Mouse (Mus musculus): ENCODE results near the gene Ccnt2. TPM values are rescaled to one million over a fixed set of nuclear protein-coding genes. Genes with fewer than 3 reads are reported as not detected.

Ccnt2 gene
- 15.7 and 16.5 TPM in 2 replicates for polyA plus RNA-seq (2012; rRNA removed)

DNA sequence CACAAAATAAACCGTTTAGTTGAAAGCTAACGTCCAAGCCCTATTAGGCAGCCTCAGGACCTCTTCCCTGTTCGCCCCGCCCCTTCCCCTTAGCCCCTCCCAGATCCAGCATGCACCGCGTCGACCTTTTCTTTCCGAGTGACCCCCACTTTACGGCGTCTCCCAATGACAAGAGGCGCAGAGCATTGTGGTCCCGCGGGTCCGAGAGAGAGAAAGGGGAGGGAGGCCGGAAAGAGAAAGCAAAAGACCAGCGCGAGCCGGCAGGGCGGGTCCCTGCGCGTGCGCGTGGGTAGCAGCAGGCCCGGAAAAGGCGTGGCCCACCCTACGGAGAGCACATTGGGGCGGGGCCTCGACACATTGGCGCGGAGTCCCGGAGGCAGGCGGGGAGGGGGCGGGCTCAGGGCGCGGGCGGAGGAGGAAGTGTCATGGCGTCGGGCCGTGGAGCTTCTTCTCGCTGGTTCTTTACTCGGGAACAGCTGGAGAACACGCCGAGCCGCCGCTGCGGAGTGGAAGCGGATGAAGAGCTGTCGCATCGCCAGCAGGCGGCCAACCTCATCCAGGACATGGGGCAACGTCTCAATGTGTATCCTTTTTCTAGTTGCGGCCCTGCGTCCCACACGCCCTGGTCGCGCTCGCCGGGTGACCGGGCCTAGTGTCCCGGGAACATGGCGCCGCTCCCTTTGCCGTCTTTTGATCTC is at the start of gene Ccnt2:
TSS of gene Ccnt2 (plus strand) at position 362 of the 698 bp plus-strand sequence.

DNA sequence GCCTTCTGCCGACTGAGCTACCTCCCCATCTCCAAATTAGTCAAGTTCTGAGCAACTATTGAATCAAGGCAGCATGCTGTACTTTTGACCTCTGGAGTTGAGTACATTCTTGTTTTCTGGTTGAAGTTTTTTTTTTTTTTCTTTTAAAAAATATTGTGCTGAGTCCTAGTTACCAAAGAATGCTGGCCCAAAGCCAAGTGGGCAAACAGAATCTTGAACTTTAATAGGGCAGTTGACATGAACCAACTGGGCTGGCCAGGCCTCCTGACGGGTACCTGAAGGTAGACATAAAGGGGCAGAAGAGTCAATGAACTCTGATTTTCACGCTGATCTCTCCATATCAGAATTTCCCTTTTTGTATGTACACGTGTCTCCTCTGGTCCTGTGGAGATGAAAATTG is 44.9 kb upstream of the Ccnt2 start, which contains the start of gene Acmsd:
TSS of gene Acmsd (plus strand) at position 318 of the 400 bp plus-strand sequence.

DNA sequence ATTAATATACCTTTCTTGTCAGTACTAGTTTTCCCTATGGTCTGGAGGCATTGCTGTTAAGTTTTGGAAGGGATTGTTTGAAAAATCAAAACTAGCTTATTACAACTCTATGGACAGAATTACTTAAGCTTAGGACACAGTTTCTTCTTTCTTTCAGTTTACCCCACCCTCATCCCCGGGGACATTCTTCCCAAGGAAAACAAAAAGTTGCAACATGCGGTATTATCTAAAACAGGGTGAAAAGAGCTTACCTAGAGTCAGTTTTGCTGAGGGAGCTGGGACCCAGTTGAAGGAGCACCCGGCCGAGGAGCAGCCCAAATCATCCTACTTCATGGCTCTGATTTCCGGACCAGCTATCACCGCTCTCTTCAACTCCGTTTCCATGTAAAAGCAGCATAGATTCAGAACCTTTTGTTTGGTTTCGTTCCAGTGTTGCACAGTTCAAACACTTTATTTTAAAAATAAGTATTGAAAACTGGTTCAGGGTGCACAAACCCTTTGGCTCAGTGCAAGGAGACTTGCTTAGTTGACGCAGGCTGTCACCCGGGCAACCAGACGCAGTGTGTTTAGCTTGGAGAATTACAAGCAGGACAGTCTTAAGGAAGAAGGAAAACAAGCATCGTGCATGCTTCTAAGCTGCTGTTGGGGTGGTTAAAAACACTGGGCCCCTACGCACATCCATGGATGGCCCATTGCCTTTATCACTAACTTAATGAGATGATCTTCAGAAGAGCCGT is 80.7 kb downstream of the Ccnt2 start, which contains the start of gene Map3k19:
TSS of gene Map3k19 (minus strand) at position 546 of the 737 bp plus-strand sequence.

Other genes with a start within 250 kb of the Ccnt2 start
- 0.20 and 0.32 TPM in 2 replicates for gene Tmem163, start 94.6 kb upstream of the Ccnt2 start, polyA plus RNA-seq (2012; rRNA removed)
- gene Acmsd, start 44.8 kb upstream of the Ccnt2 start, polyA plus RNA-seq (2012; rRNA removed) = 1.9 and 2.5 TPM in 2 replicates
- not detected in 2 replicates for gene Map3k19, start 80.9 kb downstream of the Ccnt2 start, polyA plus RNA-seq (2012; rRNA removed)
- 6.8 and 7.9 TPM in 2 replicates for gene Rab3gap1, start 94.6 kb downstream of the Ccnt2 start, polyA plus RNA-seq (2012; rRNA removed)

All from liver, embryonic 18 days (tissue).